Comparison of ENCODE assay signal across 27 mouse cellular contexts in genomic region chr7:123354851-123355250, GRCm38 (mm10). TPM values are rescaled to one million over a fixed set of nuclear protein-coding genes. Genes with fewer than 3 reads are reported as not detected.
DNase-seq lines count a peak whose midpoint lies in the region; ATAC-seq and TF ChIP-seq lines count a peak whose summit lies in the region.
"Had no signal": no experiment of that assay in that cellular context is flagged by ENCODE, and none has a peak within 500 bp of the region (broad histone marks: within the 10 kb centered on the region; RNA-seq: fewer than 3 reads in every experiment).

No protein-coding gene starts in this region.

- 67% methylated on average over 2 of the region's 2 CpGs for WGBS in liver, embryonic 14.5 days (ENCODE audit: insufficient replicate concordance)
- 81% methylated on average over 2 of the region's 2 CpGs for WGBS in lung, adult 2 months

- ATAC-seq in liver, embryonic 14.5 days (ENCODE audit: insufficient read depth) = no peak
- ATAC-seq: forebrain, embryonic 15.5 days; midbrain, embryonic 16.5 days had no signal

- TF ChIP-seq POLR2A in MEL (IDR thresholded peaks at IDR 0.05; ENCODE audit: control insufficient read depth in 1 of 2, insufficient read depth in 1 of 2, low read depth in 1 of 2, low read length in 2 of 2, poor library complexity in 1 of 2) = no peak
- TF ChIP-seq POLR2A in lung, adult 2 months (IDR thresholded peaks at IDR 0.05; ENCODE audit: borderline replicate concordance, extremely low read depth, low read depth, low read length) = no peak

- peak overlapping the region; percentile 63 for H3K4me2 ChIP-seq in liver, embryonic 14.5 days (ENCODE audit: low read depth)
- H3K4me2 ChIP-seq: forebrain, embryonic 15.5 days; heart, embryonic 13.5 days; hindbrain, embryonic 13.5 days; neural tube, embryonic 15.5 days had no signal

- H3K27me3 ChIP-seq in MEL (ENCODE audit: control insufficient read depth in 1 of 2, insufficient read depth in 2 of 2, low read length in 2 of 2) = no peaks in the 10 kb centered on the region
- no peaks in the 10 kb centered on the region for H3K27me3 ChIP-seq in liver, embryonic 14.5 days (ENCODE audit: control insufficient read depth, insufficient read depth, low read length)
- H3K27me3 ChIP-seq: forebrain, embryonic 15.5 days; heart, embryonic 13.5 days; hindbrain, embryonic 13.5 days; neural tube, embryonic 15.5 days had no signal

- H3K79me2 ChIP-seq in MEL (ENCODE audit: control insufficient read depth, insufficient read depth, low read length, poor library complexity) = peaks cover 3% of the 10 kb centered on the region; the same call in 1 of the 2 replicates

- H3K36me3 ChIP-seq in MEL (ENCODE audit: control insufficient read depth in 1 of 2, insufficient read depth in 2 of 2, low read length in 2 of 2) = peaks cover 0 to 13% of the 10 kb centered on the region in 2 experiments; a peak in 3 of 4 replicates
- H3K36me3 ChIP-seq in liver, embryonic 14.5 days (replicated peaks; ENCODE audit: control insufficient read depth, insufficient read depth, low read depth) = no peaks in the 10 kb centered on the region
- H3K36me3 ChIP-seq: forebrain, embryonic 15.5 days; hindbrain, embryonic 13.5 days; neural tube, embryonic 15.5 days had no signal

- H3K4me3 ChIP-seq in MEL (ENCODE audit: control insufficient read depth in 1 of 2, insufficient read depth in 1 of 2, low read depth in 2 of 2, low read length in 2 of 2) = no peak overlapping the region
- H3K4me3 ChIP-seq in liver, embryonic 14.5 days (ENCODE audit: insufficient read depth in 1 of 2, low read depth in 2 of 2, low read length in 2 of 2) = no peak overlapping the region
- H3K4me3 ChIP-seq in lung, adult 2 months (replicated peaks; ENCODE audit: extremely low read depth, low read depth, low read length) = no peak overlapping the region
- H3K4me3 ChIP-seq: embryonic facial prominence, embryonic 10.5 days; forebrain, embryonic 15.5 days; heart, embryonic 13.5 days; hindbrain, embryonic 13.5 days; limb, embryonic 10.5 days; myocyte; neural tube, embryonic 15.5 days had no signal

- H3K4me1 ChIP-seq in MEL (ENCODE audit: control insufficient read depth in 1 of 2, insufficient read depth in 2 of 2, low read length in 2 of 2) = peaks cover 6 to 15% of the 10 kb centered on the region in 2 experiments
- peaks cover 69 to 75% of the 10 kb centered on the region in 2 experiments for H3K4me1 ChIP-seq in liver, embryonic 14.5 days (replicated peaks; ENCODE audit: control insufficient read depth in 2 of 2, insufficient read depth in 2 of 2, low read length in 1 of 2)
- peaks cover 13% of the 10 kb centered on the region for H3K4me1 ChIP-seq in lung, adult 2 months (ENCODE audit: control insufficient read depth, insufficient read depth, low read length)
- H3K4me1 ChIP-seq: hindbrain, embryonic 13.5 days had no signal

- H3K9me3 ChIP-seq in MEL (replicated peaks; ENCODE audit: insufficient read depth, low read length) = no peaks in the 10 kb centered on the region
- H3K9me3 ChIP-seq in liver, embryonic 14.5 days (ENCODE audit: control insufficient read depth, low read length) = no peaks in the 10 kb centered on the region
- H3K9me3 ChIP-seq: embryonic facial prominence, embryonic 10.5 days; forebrain, embryonic 15.5 days; G1E; heart, embryonic 13.5 days; hindbrain, embryonic 13.5 days; limb, embryonic 10.5 days; neural tube, embryonic 15.5 days had no signal

- no peak for TF ChIP-seq CTCF in MEL (IDR thresholded peaks at IDR 0.05 in 2 of 3, conservative IDR thresholded peaks at IDR 0.05 in 1 of 3; ENCODE audit: control insufficient read depth in 1 of 3, insufficient read depth in 1 of 3, low read depth in 2 of 3, low read length in 3 of 3, poor library complexity in 1 of 3, severe bottlenecking in 1 of 3)
- TF ChIP-seq CTCF in liver, embryonic 14.5 days (IDR thresholded peaks at IDR 0.05; ENCODE audit: low read depth) = no peak
- TF ChIP-seq CTCF in lung, adult 2 months (IDR thresholded peaks at IDR 0.05; ENCODE audit: insufficient read depth, low read length) = no peak

- H3K27ac ChIP-seq in MEL (ENCODE audit: control insufficient read depth, low read depth, low read length) = no peak overlapping the region
- H3K27ac ChIP-seq in liver, embryonic 14.5 days = peak overlapping the region; percentile 38
- H3K27ac ChIP-seq: embryonic facial prominence, embryonic 10.5 days; forebrain, embryonic 15.5 days; heart, embryonic 13.5 days; hindbrain, embryonic 13.5 days; limb, embryonic 10.5 days; neural tube, embryonic 15.5 days had no signal

- no peak for TF ChIP-seq EP300 in MEL (IDR thresholded peaks at IDR 0.05; ENCODE audit: low read depth in 1 of 2, low read length in 2 of 2)
- no peak for TF ChIP-seq EP300 in liver, embryonic 14.5 days (IDR thresholded peaks at IDR 0.05; ENCODE audit: low read depth)

- peak; percentile 53 for DNase-seq in thymus, postnatal 0 days (ENCODE audit: low spot score)
- DNase-seq in thymus, postnatal 4 days = no peak
- no peak for DNase-seq in MEL (ENCODE audit: low read depth, low spot score)
- DNase-seq in liver, embryonic 14.5 days (ENCODE audit: low read depth in 3 of 3, low spot score in 3 of 3) = no peak
- peak; percentile 83 for DNase-seq in naive thymus-derived CD4-positive, alpha-beta T cell, adult 2 months (ENCODE audit: low read depth)
- no peak for DNase-seq in cerebellum, postnatal 4 days (ENCODE audit: low spot score in 2 of 2)
- DNase-seq in lung, adult 2 months = no peak
- no peak for DNase-seq in natural killer cell, adult 2 months (ENCODE audit: low spot score in 2 of 2)
- DNase-seq: adrenal gland, postnatal 10 days; cerebellum, adult 9-10 months; gastrocnemius, postnatal 14 days; heart, adult 18-20 months; kidney, adult 18-20 months; kidney, postnatal 10 days; lung, postnatal 10 days; right cerebral cortex, adult 18-20 months; right cerebral cortex, postnatal 4 days; thymus, adult 18-20 months had no signal

- no peak for TF ChIP-seq RAD21 in MEL (IDR thresholded peaks at IDR 0.05; ENCODE audit: low read depth, low read length)

- H3K9ac ChIP-seq in MEL (ENCODE audit: control insufficient read depth, low read depth, low read length, poor library complexity, severe bottlenecking) = no peak overlapping the region
- no peak overlapping the region; the same call in 1 of the 2 replicates for H3K9ac ChIP-seq in liver, embryonic 14.5 days (replicated peaks)
- H3K9ac ChIP-seq: forebrain, embryonic 15.5 days; heart, embryonic 13.5 days; hindbrain, embryonic 13.5 days; neural tube, embryonic 15.5 days had no signal

TF ChIP-seq in MEL, 35 proteins besides CTCF, POLR2A, EP300 and RAD21:
- TF ChIP-seq CHD1 (IDR thresholded peaks at IDR 0.05; ENCODE audit: low read depth, low read length) (no peak), MEF2A (IDR thresholded peaks at IDR 0.05; ENCODE audit: extremely low read depth, insufficient replicate concordance, low read depth, low read length, poor library complexity, severe bottlenecking) (no peak), CHD2 (IDR thresholded peaks at IDR 0.05; ENCODE audit: low read length) (no peak), ELF1 (IDR thresholded peaks at IDR 0.05; ENCODE audit: low read depth, low read length) (no peak), TCF12 (IDR thresholded peaks at IDR 0.05; ENCODE audit: low read depth, low read length) (0 out of 2 replicates have a peak, but pooled peaks have one; percentile 11), SIN3A (IDR thresholded peaks at IDR 0.05; ENCODE audit: low read length) (no peak)

RNA-seq across cellular contexts. Expression of gene Lcmt1, which starts 14.7 kb away (rescaled TPM):
- polyA plus RNA-seq in thymus, postnatal 0 days (2015; fragmentation: Nextera tagmentation; extraction: Ambion mirVana) = 50.4 and 51.1 TPM in 2 replicates
- total RNA-seq in MEL (2012; rRNA removed) = 45.3 and 51.7 TPM in 2 replicates
- polyA plus RNA-seq in MEL (2012; ENCODE audit: insufficient read depth in 1 of 2, insufficient read length in 2 of 2, low read depth in 1 of 2, low replicate concordance in 2 of 2, missing spikeins in 1 of 2) = 10 to 100 TPM in 1 of 2 experiments, not detected in 1; 44.4 TPM
- polyA plus RNA-seq in liver, embryonic 14.5 days (2012; rRNA removed) = 13.0 and 18.6 TPM in 2 replicates
- polyA plus RNA-seq in liver, embryonic 14.5 days (2014; fragmentation: Nextera tagmentation; extraction: Ambion mirVana) = 23.6 and 28.4 TPM in 2 replicates
- 15.2 and 17.8 TPM in 2 replicates for polyA plus RNA-seq in lung, adult 2 months (2012; rRNA removed)

RNA-seq across cellular contexts. Expression of gene Arhgap17, which starts 14.9 kb away (rescaled TPM):
- polyA plus RNA-seq in thymus, postnatal 0 days (2015; fragmentation: Nextera tagmentation; extraction: Ambion mirVana) = 9.6 and 11.7 TPM in 2 replicates
- 2.6 and 3.1 TPM in 2 replicates for total RNA-seq in MEL (2012; rRNA removed)
- polyA plus RNA-seq in MEL (2012; ENCODE audit: insufficient read depth in 1 of 2, insufficient read length in 2 of 2, low read depth in 1 of 2, low replicate concordance in 2 of 2, missing spikeins in 1 of 2) = 100 to 1,000 TPM in 1 of 2 experiments, 10 to 100 TPM in 1; 33.7 to 124 TPM
- 9.6 and 10.9 TPM in 2 replicates for polyA plus RNA-seq in liver, embryonic 14.5 days (2012; rRNA removed)
- 10.2 and 12.6 TPM in 2 replicates for polyA plus RNA-seq in liver, embryonic 14.5 days (2014; fragmentation: Nextera tagmentation; extraction: Ambion mirVana)
- polyA plus RNA-seq in lung, adult 2 months (2012; rRNA removed) = 28.5 and 35.3 TPM in 2 replicates

Comparison
In these comparisons a context has a peak if more than half of its experiments do, and no peak if none do; other contexts are left out.
1. DNase-seq: peak in thymus, postnatal 0 days (single experiment) and naive thymus-derived CD4-positive, alpha-beta T cell, adult 2 months (single experiment); none in thymus, postnatal 4 days (single experiment), MEL (single experiment), liver, embryonic 14.5 days (0 of 3), cerebellum, postnatal 4 days (0 of 2), lung, adult 2 months (single experiment) and natural killer cell, adult 2 months (0 of 2).